Mouse (Mus musculus): ENCODE measurements at regions not wholly inside any gene's neighbourhood (a gene's known extent, or its start where the extent isn't known, plus 50 kb on each side); places are given as distances from the start of the nearest gene placed in this dataset.

GRCm38 (mm10) chr2:110426881-110427280 is 63.9 kb upstream of the Fibin start:
- DNase-seq (ENCODE audit: low spot score) (no peak), ATAC-seq (ENCODE audit: low FRiP score) (no peak)
- no peaks in the 10 kb centered on the region for H3K27me3 ChIP-seq (ENCODE audit: insufficient read depth, low read length)
- H3K4me2 ChIP-seq (ENCODE audit: low read depth, low read length, poor library complexity, severe bottlenecking) = no peak overlapping the region
- no peak overlapping the region for H3K4me3 ChIP-seq (ENCODE audit: low read depth, low read length)
- 35% methylated on average over 4 of the region's 4 CpGs for WGBS
- H3K9ac ChIP-seq (replicated peaks; ENCODE audit: low read length, poor library complexity, severe bottlenecking) = no peak overlapping the region
- no peaks in the 10 kb centered on the region for H3K4me1 ChIP-seq (ENCODE audit: insufficient read depth, low read length)
- no peaks in the 10 kb centered on the region for H3K36me3 ChIP-seq (ENCODE audit: insufficient read depth, low read length)
- no peak overlapping the region for H3K27ac ChIP-seq (ENCODE audit: low read depth, low read length)
- no peaks in the 10 kb centered on the region for H3K9me3 ChIP-seq (ENCODE audit: low read length)
- no peak for TF ChIP-seq CTCF (IDR thresholded peaks at IDR 0.05)

- TF ChIP-seq CTCF (IDR thresholded peaks at IDR 0.05) = no peak
- WGBS = 89% methylated on average over 3 of the region's 3 CpGs
- H3K36me3 ChIP-seq (ENCODE audit: insufficient read depth, low read length) = no peaks in the 10 kb centered on the region
Observed at GRCm38 (mm10) chr2:110452694-110453093, 89.7 kb upstream of the Fibin start.

GRCm38 (mm10) chr2:110472307-110472995 is 109.5 kb upstream of the Fibin start:
- Histone ChIP-seq H3K9ac (replicated peaks; ENCODE audit: low read length, poor library complexity, severe bottlenecking) (no peak overlapping the region), H3K4me2 (ENCODE audit: low read depth, low read length, poor library complexity, severe bottlenecking) (no peak overlapping the region), H3K27me3 (ENCODE audit: insufficient read depth, low read length) (no peaks in the 10 kb centered on the region), H3K4me3 (ENCODE audit: low read depth, low read length) (no peak overlapping the region), H3K9me3 (ENCODE audit: low read length) (no peaks in the 10 kb centered on the region), H3K4me1 (ENCODE audit: insufficient read depth, low read length) (no peaks in the 10 kb centered on the region), H3K27ac (ENCODE audit: low read depth, low read length) (no peak overlapping the region), H3K36me3 (ENCODE audit: insufficient read depth, low read length) (no peaks in the 10 kb centered on the region)
- ATAC-seq (ENCODE audit: low FRiP score) (no peak), DNase-seq (ENCODE audit: low spot score) (peak; percentile 46)
- WGBS = 89% methylated on average over 3 of the region's 3 CpGs
- TF ChIP-seq CTCF (IDR thresholded peaks at IDR 0.05) = no peak

More at GRCm38 (mm10) chr2:110452694-110453093, 89.7 kb upstream of the Fibin start:
- H3K4me1 ChIP-seq (ENCODE audit: insufficient read depth, low read length) = no peaks in the 10 kb centered on the region
- no peaks in the 10 kb centered on the region for H3K9me3 ChIP-seq (ENCODE audit: low read length)
- H3K9ac ChIP-seq (replicated peaks; ENCODE audit: low read length, poor library complexity, severe bottlenecking) = no peak overlapping the region
- H3K4me2 ChIP-seq (ENCODE audit: low read depth, low read length, poor library complexity, severe bottlenecking) = no peak overlapping the region
- ATAC-seq (ENCODE audit: low FRiP score) (no peak), DNase-seq (ENCODE audit: low spot score) (no peak)
- H3K4me3 ChIP-seq (ENCODE audit: low read depth, low read length) = no peak overlapping the region
- H3K27ac ChIP-seq (ENCODE audit: low read depth, low read length) = no peak overlapping the region
- no peaks in the 10 kb centered on the region for H3K27me3 ChIP-seq (ENCODE audit: insufficient read depth, low read length)

GRCm38 (mm10) chr2:110476591-110476990 is 113.6 kb upstream of the Fibin start:
- no peak overlapping the region for H3K9ac ChIP-seq (replicated peaks; ENCODE audit: low read length, poor library complexity, severe bottlenecking)
- no peaks in the 10 kb centered on the region for H3K36me3 ChIP-seq (ENCODE audit: insufficient read depth, low read length)
- no peaks in the 10 kb centered on the region for H3K9me3 ChIP-seq (ENCODE audit: low read length)
- no peaks in the 10 kb centered on the region for H3K27me3 ChIP-seq (ENCODE audit: insufficient read depth, low read length)
- no peak overlapping the region for H3K27ac ChIP-seq (ENCODE audit: low read depth, low read length)
- no peak for TF ChIP-seq CTCF (IDR thresholded peaks at IDR 0.05)
- H3K4me1 ChIP-seq (ENCODE audit: insufficient read depth, low read length) = no peaks in the 10 kb centered on the region
- no peak for ATAC-seq (ENCODE audit: low FRiP score)
- DNase-seq (ENCODE audit: low spot score) = peak; percentile 63
- H3K4me2 ChIP-seq (ENCODE audit: low read depth, low read length, poor library complexity, severe bottlenecking) = no peak overlapping the region
- H3K4me3 ChIP-seq (ENCODE audit: low read depth, low read length) = no peak overlapping the region
- WGBS = 74% methylated on average over 5 of the region's 5 CpGs

GRCm38 (mm10) chr2:110481327-110481726 is 115.8 kb upstream of the Slc5a12 start:
- H3K9me3 ChIP-seq (ENCODE audit: low read length) = no peaks in the 10 kb centered on the region
- 90% methylated on average over 2 of the region's 2 CpGs for WGBS
- no peak for TF ChIP-seq CTCF (IDR thresholded peaks at IDR 0.05)
- H3K27me3 ChIP-seq (ENCODE audit: insufficient read depth, low read length) = no peaks in the 10 kb centered on the region
- no peak for ATAC-seq (ENCODE audit: low FRiP score)
- H3K4me2 ChIP-seq (ENCODE audit: low read depth, low read length, poor library complexity, severe bottlenecking) = no peak overlapping the region
- H3K4me3 ChIP-seq (ENCODE audit: low read depth, low read length) = no peak overlapping the region
- H3K9ac ChIP-seq (replicated peaks; ENCODE audit: low read length, poor library complexity, severe bottlenecking) = no peak overlapping the region
- DNase-seq (ENCODE audit: low spot score) = no peak
- no peaks in the 10 kb centered on the region for H3K36me3 ChIP-seq (ENCODE audit: insufficient read depth, low read length)
- no peak overlapping the region for H3K27ac ChIP-seq (ENCODE audit: low read depth, low read length)
- H3K4me1 ChIP-seq (ENCODE audit: insufficient read depth, low read length) = no peaks in the 10 kb centered on the region

- DNase-seq (ENCODE audit: low spot score) = no peak
- no peak for ATAC-seq (ENCODE audit: low FRiP score)
- Histone ChIP-seq H3K36me3 (ENCODE audit: insufficient read depth, low read length) (no peaks in the 10 kb centered on the region), H3K4me3 (ENCODE audit: low read depth, low read length) (no peak overlapping the region), H3K9me3 (ENCODE audit: low read length) (no peaks in the 10 kb centered on the region), H3K4me1 (ENCODE audit: insufficient read depth, low read length) (no peaks in the 10 kb centered on the region), H3K4me2 (ENCODE audit: low read depth, low read length, poor library complexity, severe bottlenecking) (no peak overlapping the region), H3K9ac (replicated peaks; ENCODE audit: low read length, poor library complexity, severe bottlenecking) (no peak overlapping the region), H3K27me3 (ENCODE audit: insufficient read depth, low read length) (no peaks in the 10 kb centered on the region), H3K27ac (ENCODE audit: low read depth, low read length) (no peak overlapping the region)
- TF ChIP-seq CTCF (IDR thresholded peaks at IDR 0.05) = no peak
- WGBS = 81% methylated on average over 5 of the region's 5 CpGs
Observed at GRCm38 (mm10) chr2:110486201-110486600, 110.9 kb upstream of the Slc5a12 start.
